30 mouse cellular contexts compared by ENCODE assay signal in the genomic region with DNA sequence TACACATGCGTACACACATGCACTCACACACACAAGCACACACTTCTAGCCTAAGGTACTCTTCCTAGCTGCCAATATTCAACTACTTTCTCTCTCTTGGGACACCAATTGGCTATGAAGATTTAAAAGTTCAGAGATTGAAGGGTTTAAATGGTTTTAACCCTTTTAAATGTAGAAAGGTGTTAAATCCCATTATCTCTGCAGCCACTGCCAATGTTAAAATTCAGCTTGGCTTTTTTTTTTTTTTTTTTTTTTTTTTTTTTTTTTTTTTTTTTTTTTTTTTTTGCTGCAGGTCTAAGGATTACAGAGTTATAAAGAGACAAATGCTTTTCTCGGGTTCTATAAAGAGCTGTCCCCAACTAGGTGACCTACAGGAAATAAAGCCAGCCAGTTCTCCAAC.
DNase-seq lines count a peak whose midpoint lies in the region; ATAC-seq and TF ChIP-seq lines count a peak whose summit lies in the region.
"Had no signal": no experiment of that assay in that cellular context is flagged by ENCODE, and none has a peak within 500 bp of the region (broad histone marks: within the 10 kb centered on the region; RNA-seq: fewer than 3 reads in every experiment).

No protein-coding gene starts in this region.

- no peak overlapping the region for H3K4me2 ChIP-seq in hindbrain, embryonic 14.5 days (replicated peaks)
- H3K4me2 ChIP-seq in hindbrain, embryonic 16.5 days (ENCODE audit: low read length), result no peak overlapping the region
- no peak overlapping the region for H3K4me2 ChIP-seq in midbrain, embryonic 14.5 days (ENCODE audit: low read length)
- H3K4me2 ChIP-seq in midbrain, postnatal 0 days (ENCODE audit: low read depth, low read length, poor library complexity, severe bottlenecking), result no peak overlapping the region
- no peak overlapping the region for H3K4me2 ChIP-seq in heart, embryonic 11.5 days
- H3K4me2 ChIP-seq: embryonic facial prominence, embryonic 13.5 days; forebrain, embryonic 12.5 days; heart, embryonic 12.5 days; heart, embryonic 15.5 days; hindbrain, embryonic 15.5 days had no signal

- no peak for TF ChIP-seq CTCF in MEL (IDR thresholded peaks at IDR 0.05 in 2 of 3, conservative IDR thresholded peaks at IDR 0.05 in 1 of 3; ENCODE audit: control insufficient read depth in 1 of 3, insufficient read depth in 1 of 3, low read depth in 2 of 3, low read length in 3 of 3, poor library complexity in 1 of 3, severe bottlenecking in 1 of 3)
- TF ChIP-seq CTCF in midbrain, postnatal 0 days (IDR thresholded peaks at IDR 0.05), result no peak

- H3K9me3 ChIP-seq in hindbrain, embryonic 14.5 days (ENCODE audit: control insufficient read depth, low read length), result no peaks in the 10 kb centered on the region
- no peaks in the 10 kb centered on the region for H3K9me3 ChIP-seq in hindbrain, embryonic 16.5 days (ENCODE audit: control insufficient read depth, low read length)
- H3K9me3 ChIP-seq in midbrain, embryonic 14.5 days (ENCODE audit: control insufficient read depth, low read length), result no peaks in the 10 kb centered on the region
- no peaks in the 10 kb centered on the region for H3K9me3 ChIP-seq in midbrain, embryonic 10.5 days (replicated peaks)
- H3K9me3 ChIP-seq in MEL (replicated peaks; ENCODE audit: insufficient read depth, low read length), result no peaks in the 10 kb centered on the region
- no peaks in the 10 kb centered on the region for H3K9me3 ChIP-seq in midbrain, postnatal 0 days (ENCODE audit: low read length)
- H3K9me3 ChIP-seq in heart, embryonic 11.5 days (replicated peaks; ENCODE audit: control insufficient read depth, low read length), result no peaks in the 10 kb centered on the region
- H3K9me3 ChIP-seq: embryonic facial prominence, embryonic 10.5 days; embryonic facial prominence, embryonic 13.5 days; forebrain, embryonic 12.5 days; G1E; heart, embryonic 12.5 days; heart, embryonic 15.5 days; hindbrain, embryonic 15.5 days had no signal

- H3K79me2 ChIP-seq in MEL (ENCODE audit: control insufficient read depth, insufficient read depth, low read length, poor library complexity), result no peaks in the 10 kb centered on the region; the same call in 1 of the 2 replicates

- intact Hi-C loops in heart, postnatal 25 days (cut with DNase I), result no loop called here

- H3K9ac ChIP-seq in hindbrain, embryonic 14.5 days, result no peak overlapping the region
- H3K9ac ChIP-seq in hindbrain, embryonic 16.5 days (ENCODE audit: low read depth, low read length), result no peak overlapping the region
- no peak overlapping the region for H3K9ac ChIP-seq in midbrain, embryonic 14.5 days (replicated peaks; ENCODE audit: low read length)
- H3K9ac ChIP-seq in MEL (ENCODE audit: control insufficient read depth, low read depth, low read length, poor library complexity, severe bottlenecking), result no peak overlapping the region
- no peak overlapping the region for H3K9ac ChIP-seq in midbrain, postnatal 0 days (replicated peaks; ENCODE audit: low read length, poor library complexity, severe bottlenecking)
- no peak overlapping the region for H3K9ac ChIP-seq in heart, embryonic 11.5 days (ENCODE audit: low read depth, low read length)
- H3K9ac ChIP-seq: embryonic facial prominence, embryonic 13.5 days; forebrain, embryonic 12.5 days; heart, embryonic 12.5 days; heart, embryonic 15.5 days; hindbrain, embryonic 15.5 days had no signal

- TF ChIP-seq RAD21 in MEL (IDR thresholded peaks at IDR 0.05; ENCODE audit: low read depth, low read length), result no peak

- DNase-seq in hindbrain, embryonic 14.5 days (ENCODE audit: low spot score), result no peak
- DNase-seq in midbrain, embryonic 14.5 days, result no peak
- DNase-seq in midbrain, embryonic 10.5 days (ENCODE audit: low spot score), result no peak
- DNase-seq in MEL (ENCODE audit: low read depth, low spot score), result no peak
- DNase-seq in midbrain, postnatal 0 days (ENCODE audit: low spot score), result no peak
- no peak for DNase-seq in heart, postnatal 25 days (ENCODE audit: low spot score)
- DNase-seq: adrenal gland, adult 2 months; adrenal gland, postnatal 14 days; cerebellum, adult 11 months; cerebellum, adult 2 months; cerebellum, adult 9-11 months; cerebellum, postnatal 25 days; embryo, embryonic 11 days; gastrocnemius, adult 2 months; gastrocnemius, postnatal 14 days; heart, postnatal 10 days; heart, postnatal 4 days had no signal

- no peak for ATAC-seq in hindbrain, embryonic 14.5 days (ENCODE audit: low FRiP score)
- ATAC-seq in hindbrain, embryonic 16.5 days, result no peak
- no peak for ATAC-seq in midbrain, embryonic 14.5 days (ENCODE audit: low FRiP score, low TSS enrichment)
- ATAC-seq in midbrain, postnatal 0 days (ENCODE audit: low FRiP score), result peak; percentile 9; the same call in 1 of the 2 replicates
- ATAC-seq in heart, embryonic 11.5 days (replicated peaks; ENCODE audit: insufficient number of reproducible peaks, low FRiP score, low TSS enrichment), result no peak
- ATAC-seq: CD4-positive, CD25-positive, alpha-beta regulatory T cell, adult 4 months; inflammation-experienced regulatory T-cells, adult 6 months; intestine, embryonic 16.5 days had no signal

- H3K4me3 ChIP-seq in hindbrain, embryonic 14.5 days (replicated peaks; ENCODE audit: low read length), result no peak overlapping the region
- no peak overlapping the region for H3K4me3 ChIP-seq in hindbrain, embryonic 16.5 days (ENCODE audit: low read length)
- H3K4me3 ChIP-seq in midbrain, embryonic 14.5 days (replicated peaks; ENCODE audit: low read depth, low read length), result no peak overlapping the region
- H3K4me3 ChIP-seq in midbrain, embryonic 10.5 days, result no peak overlapping the region
- H3K4me3 ChIP-seq in MEL (ENCODE audit: control insufficient read depth in 1 of 2, insufficient read depth in 1 of 2, low read depth in 2 of 2, low read length in 2 of 2), result peak overlapping the region in 1 of 2 experiments; percentile 20; a peak in 1 of 4 replicates
- H3K4me3 ChIP-seq in midbrain, postnatal 0 days (ENCODE audit: low read depth, low read length), result no peak overlapping the region
- H3K4me3 ChIP-seq in heart, embryonic 11.5 days (ENCODE audit: low read depth, low read length), result no peak overlapping the region
- H3K4me3 ChIP-seq: embryonic facial prominence, embryonic 10.5 days; embryonic facial prominence, embryonic 13.5 days; erythroblast, embryonic 14.5 days; forebrain, embryonic 12.5 days; gastrocnemius, adult 2 months; heart, embryonic 12.5 days; heart, embryonic 15.5 days; hindbrain, embryonic 15.5 days had no signal

- peaks cover 18% of the 10 kb centered on the region for H3K4me1 ChIP-seq in hindbrain, embryonic 14.5 days (replicated peaks; ENCODE audit: control insufficient read depth, insufficient read depth, low read length)
- peaks cover 8% of the 10 kb centered on the region for H3K4me1 ChIP-seq in hindbrain, embryonic 16.5 days (ENCODE audit: control insufficient read depth, insufficient read depth, low read depth, low read length)
- peaks cover 13% of the 10 kb centered on the region for H3K4me1 ChIP-seq in midbrain, embryonic 14.5 days (ENCODE audit: control insufficient read depth, insufficient read depth, low read length)
- peaks cover 14% of the 10 kb centered on the region for H3K4me1 ChIP-seq in midbrain, embryonic 10.5 days
- H3K4me1 ChIP-seq in MEL (ENCODE audit: control insufficient read depth in 1 of 2, insufficient read depth in 2 of 2, low read length in 2 of 2), result peaks cover 33 to 45% of the 10 kb centered on the region in 2 experiments
- H3K4me1 ChIP-seq in midbrain, postnatal 0 days (ENCODE audit: insufficient read depth, low read length), result peaks cover 19% of the 10 kb centered on the region
- peaks cover 20% of the 10 kb centered on the region for H3K4me1 ChIP-seq in heart, embryonic 11.5 days (ENCODE audit: control insufficient read depth, insufficient read depth, low read length)

- 0 out of 2 replicates have a peak overlapping the region, but pooled peaks have one; percentile 10 for H3K27ac ChIP-seq in hindbrain, embryonic 14.5 days
- no peak overlapping the region for H3K27ac ChIP-seq in hindbrain, embryonic 16.5 days (ENCODE audit: low read depth, low read length)
- H3K27ac ChIP-seq in midbrain, embryonic 14.5 days (replicated peaks; ENCODE audit: low read depth, low read length), result 0 out of 2 replicates have a peak overlapping the region, but pooled peaks have one; percentile 32
- H3K27ac ChIP-seq in midbrain, embryonic 10.5 days (replicated peaks), result no peak overlapping the region
- H3K27ac ChIP-seq in MEL (ENCODE audit: control insufficient read depth, low read depth, low read length), result no peak overlapping the region
- peak overlapping the region; percentile 74; the same call in 1 of the 2 replicates for H3K27ac ChIP-seq in midbrain, postnatal 0 days (ENCODE audit: low read depth, low read length)
- H3K27ac ChIP-seq in heart, embryonic 11.5 days (ENCODE audit: low read depth, low read length), result no peak overlapping the region
- H3K27ac ChIP-seq: embryonic facial prominence, embryonic 10.5 days; embryonic facial prominence, embryonic 13.5 days; forebrain, embryonic 12.5 days; gastrocnemius, adult 2 months; heart, embryonic 15.5 days; hindbrain, embryonic 15.5 days had no signal

- TF ChIP-seq EP300 in MEL (IDR thresholded peaks at IDR 0.05; ENCODE audit: low read depth in 1 of 2, low read length in 2 of 2), result no peak

- H3K36me3 ChIP-seq in hindbrain, embryonic 14.5 days (replicated peaks; ENCODE audit: control insufficient read depth, insufficient read depth), result no peaks in the 10 kb centered on the region
- H3K36me3 ChIP-seq in hindbrain, embryonic 16.5 days (ENCODE audit: control insufficient read depth, insufficient read depth, low read length), result no peaks in the 10 kb centered on the region
- H3K36me3 ChIP-seq in midbrain, embryonic 14.5 days (ENCODE audit: control insufficient read depth, insufficient read depth, low read length), result no peaks in the 10 kb centered on the region
- no peaks in the 10 kb centered on the region for H3K36me3 ChIP-seq in midbrain, embryonic 10.5 days
- H3K36me3 ChIP-seq in MEL (ENCODE audit: control insufficient read depth in 1 of 2, insufficient read depth in 2 of 2, low read length in 2 of 2), result peaks cover 6 to 43% of the 10 kb centered on the region in 2 experiments
- no peaks in the 10 kb centered on the region for H3K36me3 ChIP-seq in midbrain, postnatal 0 days (ENCODE audit: insufficient read depth, low read length)
- 0 out of 2 replicates have a peak, but pooled peaks cover 3% of the 10 kb centered on the region for H3K36me3 ChIP-seq in heart, embryonic 11.5 days (ENCODE audit: control insufficient read depth, insufficient read depth, low read length)
- H3K36me3 ChIP-seq: forebrain, embryonic 12.5 days; heart, embryonic 12.5 days; heart, embryonic 15.5 days; hindbrain, embryonic 15.5 days had no signal

- no peaks in the 10 kb centered on the region for H3K27me3 ChIP-seq in hindbrain, embryonic 14.5 days (ENCODE audit: control insufficient read depth, insufficient read depth, low read length)
- no peaks in the 10 kb centered on the region for H3K27me3 ChIP-seq in hindbrain, embryonic 16.5 days (replicated peaks; ENCODE audit: control insufficient read depth, insufficient read depth, low read length)
- H3K27me3 ChIP-seq in midbrain, embryonic 14.5 days (ENCODE audit: control insufficient read depth, insufficient read depth, low read length), result no peaks in the 10 kb centered on the region
- H3K27me3 ChIP-seq in midbrain, embryonic 10.5 days (ENCODE audit: low read depth, poor library complexity, severe bottlenecking), result no peaks in the 10 kb centered on the region
- no peaks in the 10 kb centered on the region for H3K27me3 ChIP-seq in MEL (ENCODE audit: control insufficient read depth in 1 of 2, insufficient read depth in 2 of 2, low read length in 2 of 2)
- no peaks in the 10 kb centered on the region for H3K27me3 ChIP-seq in midbrain, postnatal 0 days (ENCODE audit: insufficient read depth, low read length)
- peaks cover 12% of the 10 kb centered on the region; the same call in 1 of the 2 replicates for H3K27me3 ChIP-seq in heart, embryonic 11.5 days (ENCODE audit: control insufficient read depth, insufficient read depth, low read length)
- H3K27me3 ChIP-seq: embryonic facial prominence, embryonic 13.5 days; forebrain, embryonic 12.5 days; heart, embryonic 12.5 days; hindbrain, embryonic 15.5 days had no signal

- WGBS in hindbrain, embryonic 14.5 days, result 83% methylated on average over 2 of the region's 2 CpGs
- WGBS in hindbrain, embryonic 16.5 days, result 78% methylated on average over 2 of the region's 2 CpGs
- WGBS in midbrain, embryonic 14.5 days, result 63% methylated on average over 2 of the region's 2 CpGs
- 91% methylated on average over 2 of the region's 2 CpGs for WGBS in midbrain, embryonic 10.5 days
- WGBS in midbrain, postnatal 0 days, result 58% methylated on average over 2 of the region's 2 CpGs
- WGBS in heart, embryonic 11.5 days (ENCODE audit: insufficient replicate concordance), result 89% methylated on average over 2 of the region's 2 CpGs

- no peak for TF ChIP-seq POLR2A in MEL (IDR thresholded peaks at IDR 0.05; ENCODE audit: control insufficient read depth in 1 of 2, insufficient read depth in 1 of 2, low read depth in 1 of 2, low read length in 2 of 2, poor library complexity in 1 of 2)

Comparison
In these comparisons a context has a peak if more than half of its experiments do, and no peak if none do; other contexts are left out.
1. H3K27ac ChIP-seq: peak in hindbrain, embryonic 14.5 days (single experiment), midbrain, embryonic 14.5 days (single experiment) and midbrain, postnatal 0 days (single experiment); none in hindbrain, embryonic 16.5 days (single experiment), midbrain, embryonic 10.5 days (single experiment), MEL (single experiment) and heart, embryonic 11.5 days (single experiment).